In genomic region chr14:77853951-77854350, GRCm38 (mm10) we compare ENCODE assay signal across 18 mouse cellular contexts. TPM values are rescaled to one million over a fixed set of nuclear protein-coding genes. Genes with fewer than 3 reads are reported as not detected.
DNase-seq lines count a peak whose midpoint lies in the region; ATAC-seq and TF ChIP-seq lines count a peak whose summit lies in the region.
"Had no signal": no experiment of that assay in that cellular context is flagged by ENCODE, and none has a peak within 500 bp of the region (broad histone marks: within the 10 kb centered on the region; RNA-seq: fewer than 3 reads in every experiment).

No protein-coding gene starts in this region.

- no peak overlapping the region for H3K4me3 ChIP-seq in liver, adult 2 months (ENCODE audit: insufficient read depth, low read depth, low read length)
- H3K4me3 ChIP-seq in liver, postnatal 0 days (ENCODE audit: low read depth, low read length): no peak overlapping the region
- H3K4me3 ChIP-seq in forebrain, embryonic 12.5 days (replicated peaks): no peak overlapping the region
- H3K4me3 ChIP-seq: heart, embryonic 10.5 days; hindbrain, embryonic 13.5 days had no signal

- no peak overlapping the region for H3K27ac ChIP-seq in liver, adult 2 months (replicated peaks; ENCODE audit: insufficient read depth, low read depth, low read length)
- no peak overlapping the region for H3K27ac ChIP-seq in liver, postnatal 0 days (ENCODE audit: low read depth)
- H3K27ac ChIP-seq in forebrain, embryonic 12.5 days: no peak overlapping the region
- H3K27ac ChIP-seq: heart, embryonic 10.5 days; hindbrain, embryonic 13.5 days; hindbrain, postnatal 0 days had no signal

- peaks cover 9% of the 10 kb centered on the region; the same call in 1 of the 2 replicates for H3K36me3 ChIP-seq in liver, adult 2 months (ENCODE audit: control insufficient read depth, insufficient read depth, low read length)
- H3K36me3 ChIP-seq in liver, postnatal 0 days (replicated peaks; ENCODE audit: insufficient read depth, low read length): peaks cover 3% of the 10 kb centered on the region; the same call in 1 of the 2 replicates
- H3K36me3 ChIP-seq in forebrain, embryonic 12.5 days (replicated peaks): no peaks in the 10 kb centered on the region
- H3K36me3 ChIP-seq: hindbrain, embryonic 13.5 days had no signal

- H3K4me2 ChIP-seq in liver, postnatal 0 days (ENCODE audit: low read depth, low read length): no peak overlapping the region
- H3K4me2 ChIP-seq in forebrain, embryonic 12.5 days: no peak overlapping the region
- H3K4me2 ChIP-seq: hindbrain, embryonic 13.5 days had no signal

- TF ChIP-seq CTCF in liver, adult 2 months (IDR thresholded peaks at IDR 0.05; ENCODE audit: low read depth, low read length): no peak
- no peak for TF ChIP-seq CTCF in liver, postnatal 0 days (IDR thresholded peaks at IDR 0.05; ENCODE audit: low read depth)

- H3K27me3 ChIP-seq in liver, adult 2 months (ENCODE audit: control insufficient read depth, insufficient read depth, low read length): no peaks in the 10 kb centered on the region
- H3K27me3 ChIP-seq in liver, postnatal 0 days (ENCODE audit: insufficient read depth, low read length): no peaks in the 10 kb centered on the region
- H3K27me3 ChIP-seq in forebrain, embryonic 12.5 days: no peaks in the 10 kb centered on the region
- H3K27me3 ChIP-seq: hindbrain, embryonic 13.5 days had no signal

- no peaks in the 10 kb centered on the region for H3K79me2 ChIP-seq in liver, adult 2 months (ENCODE audit: control insufficient read depth, insufficient read depth, low read length)

- DNase-seq in liver, adult 2 months (ENCODE audit: extremely low read depth, low read depth, low spot score): peak; percentile 30
- DNase-seq in liver, postnatal 0 days: no peak
- peak; percentile 81 for DNase-seq in adipocyte (ENCODE audit: low spot score)
- no peak for DNase-seq in ovary, postnatal 36 days (ENCODE audit: low spot score)
- DNase-seq: adrenal gland, postnatal 10 days; cerebellum, adult 11-12 months; cerebellum, adult 9-11 months; cerebellum, postnatal 36 days; gastrocnemius, postnatal 25 days; heart, adult 11 months; heart, postnatal 14 days had no signal

- no peaks in the 10 kb centered on the region for H3K9me3 ChIP-seq in liver, postnatal 0 days (ENCODE audit: low read length)
- no peaks in the 10 kb centered on the region for H3K9me3 ChIP-seq in forebrain, embryonic 12.5 days
- H3K9me3 ChIP-seq: heart, embryonic 10.5 days; hindbrain, embryonic 13.5 days had no signal

- TF ChIP-seq EP300 in liver, postnatal 0 days (IDR thresholded peaks at IDR 0.05; ENCODE audit: low read depth): no peak

- no peak for ATAC-seq in liver, postnatal 0 days
- peak; percentile 61 for ATAC-seq in megakaryocyte, adult 5-6 weeks (ENCODE audit: poor library complexity, severe bottlenecking)
- no peak for ATAC-seq in forebrain, embryonic 12.5 days (ENCODE audit: low FRiP score)
- ATAC-seq: forebrain, embryonic 16.5 days; hindbrain, postnatal 0 days had no signal

- H3K9ac ChIP-seq in liver, adult 2 months (ENCODE audit: low read depth, low read length): no peak overlapping the region
- no peak overlapping the region for H3K9ac ChIP-seq in liver, postnatal 0 days (replicated peaks)
- no peak overlapping the region for H3K9ac ChIP-seq in forebrain, embryonic 12.5 days
- H3K9ac ChIP-seq: hindbrain, embryonic 13.5 days had no signal

- no peak for TF ChIP-seq POLR2A in liver, adult 2 months (IDR thresholded peaks at IDR 0.05; ENCODE audit: extremely low read depth, insufficient read depth, low read length)

- WGBS in liver, adult 2 months: 78% methylated on average over 1 of the region's 1 CpGs
- 77% methylated on average over 1 of the region's 1 CpGs for WGBS in liver, postnatal 0 days (ENCODE audit: insufficient replicate concordance)
- 87% methylated on average over 1 of the region's 1 CpGs for WGBS in forebrain, embryonic 12.5 days

- H3K4me1 ChIP-seq in liver, adult 2 months (ENCODE audit: control insufficient read depth, insufficient read depth, low read length): no peaks in the 10 kb centered on the region
- H3K4me1 ChIP-seq in liver, postnatal 0 days (ENCODE audit: insufficient read depth): no peaks in the 10 kb centered on the region
- H3K4me1 ChIP-seq in forebrain, embryonic 12.5 days: no peaks in the 10 kb centered on the region
- H3K4me1 ChIP-seq: heart, embryonic 10.5 days; hindbrain, embryonic 13.5 days had no signal

RNA-seq across cellular contexts. Expression of gene Dnajc15, which starts 21.0 kb away (rescaled TPM):
- 9.0 and 10.1 TPM in 2 replicates for total RNA-seq in liver, adult 2 months (2014; rRNA removed)
- 5.3 and 5.8 TPM in 2 replicates for polyA plus RNA-seq in liver, adult 2 months (2012; rRNA removed)
- polyA plus RNA-seq in liver, postnatal 0 days (2015; fragmentation: Nextera tagmentation; extraction: Ambion mirVana): 68.5 and 70.1 TPM in 2 replicates
- total RNA-seq in megakaryocyte, adult 5-6 weeks (2015): 79.2 and 108 TPM in 2 replicates
- 62.0 and 70.3 TPM in 2 replicates for total RNA-seq in megakaryocyte, adult 5-6 weeks (2017)
- polyA plus RNA-seq in forebrain, embryonic 12.5 days (2016; fragmentation: Nextera tagmentation; extraction: Ambion mirVana): 85.6 and 89.5 TPM in 2 replicates

RNA-seq across cellular contexts. Expression of gene Epsti1, which starts 50.1 kb away (rescaled TPM):
- 3.7 and 5.9 TPM in 2 replicates for total RNA-seq in liver, adult 2 months (2014; rRNA removed)
- polyA plus RNA-seq in liver, adult 2 months (2012; rRNA removed): 0.95 and 1.4 TPM in 2 replicates
- 4.3 and 4.8 TPM in 2 replicates for polyA plus RNA-seq in liver, postnatal 0 days (2015; fragmentation: Nextera tagmentation; extraction: Ambion mirVana)
- total RNA-seq in megakaryocyte, adult 5-6 weeks (2015): 78.9 and 93.9 TPM in 2 replicates
- total RNA-seq in megakaryocyte, adult 5-6 weeks (2017): 204 and 218 TPM in 2 replicates
- polyA plus RNA-seq in forebrain, embryonic 12.5 days (2016; fragmentation: Nextera tagmentation; extraction: Ambion mirVana): 0.19 and 0.22 TPM in 2 replicates
- total RNA-seq: ES-E14 had no signal

Comparison
In these comparisons a context has a peak if more than half of its experiments do, and no peak if none do; other contexts are left out.
1. DNase-seq: peak in liver, adult 2 months (single experiment) and adipocyte (single experiment); none in liver, postnatal 0 days (single experiment) and ovary, postnatal 36 days (single experiment).
2. RNA of gene Dnajc15, which starts 21.0 kb away (polyA plus RNA-seq): 85.6 to 89.5 TPM in forebrain, embryonic 12.5 days and 68.5 to 70.1 TPM in liver, postnatal 0 days; 5.3 to 5.8 TPM in liver, adult 2 months; every median in the first group is over 10 times any median in the second.